ENCODE assay signal across 7 mouse cellular contexts in the genomic region with DNA sequence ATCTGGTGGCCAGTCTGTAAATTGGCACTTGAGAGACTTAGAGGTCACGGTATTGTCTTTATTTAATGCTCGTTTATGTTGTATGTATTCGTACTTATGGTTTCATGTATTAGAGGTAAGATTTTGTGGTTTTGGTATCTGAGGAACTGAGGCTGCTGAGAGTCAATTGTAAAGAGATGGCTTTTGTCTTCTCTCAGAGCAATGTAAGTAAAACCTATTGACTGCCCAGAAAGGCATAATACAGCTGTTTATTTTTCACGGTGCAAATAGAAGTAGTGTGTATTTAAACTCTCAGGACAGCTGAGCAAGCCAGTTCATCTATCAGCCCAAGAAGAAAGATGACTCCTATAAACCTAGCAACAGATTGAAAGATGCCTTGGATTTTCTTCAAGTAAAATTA. TPM values are rescaled to one million over a fixed set of nuclear protein-coding genes. Genes with fewer than 3 reads are reported as not detected.
DNase-seq lines count a peak whose midpoint lies in the region; ATAC-seq and TF ChIP-seq lines count a peak whose summit lies in the region.

No protein-coding gene starts in this region.

- H3K36me3 ChIP-seq in lung, postnatal 0 days (ENCODE audit: insufficient read depth, low read length) = 0 out of 2 replicates have a peak, but pooled peaks cover 10% of the 10 kb centered on the region
- peaks cover 22% of the 10 kb centered on the region for H3K36me3 ChIP-seq in limb, embryonic 13.5 days
- H3K36me3 ChIP-seq in stomach, embryonic 14.5 days (ENCODE audit: control insufficient read depth, insufficient read depth, low read length) = peaks cover 19% of the 10 kb centered on the region

- H3K4me1 ChIP-seq in lung, postnatal 0 days (ENCODE audit: insufficient read depth, low read depth, low read length) = no peaks in the 10 kb centered on the region; the same call in 1 of the 2 replicates
- H3K4me1 ChIP-seq in embryonic fibroblast, embryonic 13.5 days (ENCODE audit: control insufficient read depth, insufficient read depth, low read length) = no peaks in the 10 kb centered on the region
- peaks cover 37% of the 10 kb centered on the region for H3K4me1 ChIP-seq in limb, embryonic 13.5 days
- H3K4me1 ChIP-seq in stomach, embryonic 14.5 days (ENCODE audit: control insufficient read depth, insufficient read depth, low read length) = peaks cover 20% of the 10 kb centered on the region; the same call in 1 of the 2 replicates

- H3K27ac ChIP-seq in lung, postnatal 0 days (ENCODE audit: low read length) = peak overlapping the region; percentile 100
- peak overlapping the region; percentile 82 for H3K27ac ChIP-seq in embryonic fibroblast, embryonic 13.5 days (ENCODE audit: insufficient read depth, low read length)
- H3K27ac ChIP-seq in limb, embryonic 13.5 days = peak overlapping the region; percentile 100
- H3K27ac ChIP-seq in stomach, embryonic 14.5 days (ENCODE audit: low read length) = peak overlapping the region; percentile 100

- TF ChIP-seq POLR2A in embryonic fibroblast, embryonic 13.5 days (IDR thresholded peaks at IDR 0.05; ENCODE audit: low read depth, low read length) = no peak

- no peak for TF ChIP-seq CTCF in lung, postnatal 0 days (IDR thresholded peaks at IDR 0.05)
- no peak for TF ChIP-seq CTCF in embryonic fibroblast, embryonic 13.5 days (IDR thresholded peaks at IDR 0.05; ENCODE audit: borderline replicate concordance, insufficient read depth, low read length)

- peak; percentile 11 for DNase-seq in lung, postnatal 0 days (ENCODE audit: low spot score)
- DNase-seq in lung, postnatal 25 days (ENCODE audit: low spot score) = no peak
- DNase-seq in Muller cell, postnatal 12 days (ENCODE audit: inconsistent ontology term) = no peak
- DNase-seq in thymus, adult 18-20 months = no peak

- no peak; the same call in 1 of the 2 replicates for TF ChIP-seq EP300 in lung, postnatal 0 days (IDR thresholded peaks at IDR 0.05)

- no peak for ATAC-seq in lung, postnatal 0 days
- no peak for ATAC-seq in limb, embryonic 13.5 days (ENCODE audit: low FRiP score, low read depth)
- no peak for ATAC-seq in stomach, embryonic 14.5 days (ENCODE audit: insufficient number of reproducible peaks, insufficient read depth, low FRiP score, low read depth)

- H3K27me3 ChIP-seq in lung, postnatal 0 days (replicated peaks; ENCODE audit: insufficient read depth, low read length) = no peaks in the 10 kb centered on the region
- H3K27me3 ChIP-seq in limb, embryonic 13.5 days = no peaks in the 10 kb centered on the region
- H3K27me3 ChIP-seq in stomach, embryonic 14.5 days (ENCODE audit: control insufficient read depth, insufficient read depth, low read length) = no peaks in the 10 kb centered on the region

- H3K4me2 ChIP-seq in lung, postnatal 0 days (replicated peaks; ENCODE audit: low read depth, low read length) = peak overlapping the region; percentile 87
- H3K4me2 ChIP-seq in limb, embryonic 13.5 days (replicated peaks) = peak overlapping the region; percentile 88
- H3K4me2 ChIP-seq in stomach, embryonic 14.5 days (replicated peaks; ENCODE audit: low read depth, low read length) = peak overlapping the region; percentile 80

- H3K9me3 ChIP-seq in lung, postnatal 0 days (ENCODE audit: low read length) = no peaks in the 10 kb centered on the region
- H3K9me3 ChIP-seq in limb, embryonic 13.5 days = no peaks in the 10 kb centered on the region
- H3K9me3 ChIP-seq in stomach, embryonic 14.5 days (ENCODE audit: control insufficient read depth, low read depth, low read length) = no peaks in the 10 kb centered on the region

- 3% methylated on average over 4 of the region's 4 CpGs for WGBS in lung, postnatal 0 days
- WGBS in limb, embryonic 13.5 days = 33% methylated on average over 4 of the region's 4 CpGs
- 12% methylated on average over 4 of the region's 4 CpGs for WGBS in stomach, embryonic 14.5 days

- H3K9ac ChIP-seq in lung, postnatal 0 days (replicated peaks; ENCODE audit: low read depth) = no peak overlapping the region
- H3K9ac ChIP-seq in limb, embryonic 13.5 days = peak overlapping the region; percentile 100
- peak overlapping the region; percentile 100 for H3K9ac ChIP-seq in stomach, embryonic 14.5 days (replicated peaks; ENCODE audit: low read depth, low read length)

- peak overlapping the region; percentile 92 for H3K4me3 ChIP-seq in lung, postnatal 0 days (ENCODE audit: low read depth, low read length)
- H3K4me3 ChIP-seq in embryonic fibroblast, embryonic 13.5 days (ENCODE audit: insufficient read depth, low read length) = peak overlapping the region; percentile 66
- H3K4me3 ChIP-seq in limb, embryonic 13.5 days = peak overlapping the region; percentile 92
- peak overlapping the region; percentile 87 for H3K4me3 ChIP-seq in stomach, embryonic 14.5 days (ENCODE audit: low read depth, low read length)

RNA-seq across cellular contexts. Expression of a gene that starts 0.6 kb away (rescaled TPM):
- 7.5 and 10.4 TPM in 2 replicates for polyA plus RNA-seq in lung, postnatal 0 days (2015; fragmentation: Nextera tagmentation; extraction: Ambion mirVana)
- 17.4 and 19.7 TPM in 2 replicates for polyA plus RNA-seq in embryonic fibroblast, embryonic 13.5 days (2011; ENCODE audit: insufficient read length, low read depth, missing spikeins)
- 9.7 and 10.3 TPM in 2 replicates for polyA plus RNA-seq in limb, embryonic 13.5 days (2015; fragmentation: Nextera tagmentation; extraction: Ambion mirVana)
- 19.3 and 20.0 TPM in 2 replicates for polyA plus RNA-seq in stomach, embryonic 14.5 days (2014; fragmentation: Nextera tagmentation; extraction: Ambion mirVana)
